Mouse (Mus musculus): ENCODE measurements around the gene Cog5.

DNA sequence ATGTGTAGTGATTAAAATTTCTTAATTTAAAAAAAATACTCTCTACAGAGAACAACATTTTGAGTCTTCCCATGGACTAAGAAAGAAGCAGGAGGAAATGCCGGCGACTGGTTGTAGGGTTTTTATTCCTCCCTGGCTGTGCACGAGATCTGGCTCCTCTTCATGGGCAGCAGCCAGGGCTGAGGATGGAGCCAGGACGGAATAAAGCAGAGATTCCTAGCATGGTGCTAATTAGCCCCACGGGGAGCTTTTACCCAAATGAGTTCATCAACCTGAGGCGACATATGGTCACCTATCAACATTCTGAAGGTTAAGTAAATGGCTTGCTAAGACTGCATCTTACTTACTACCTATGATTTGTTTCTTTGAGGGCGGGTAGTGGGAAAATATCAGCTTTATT lies 328.6 kb downstream of the Cog5 start:
- TF ChIP-seq E2F4 (IDR thresholded peaks at IDR 0.05; ENCODE audit: insufficient replicate concordance, low read depth, low read length) (no peak), CTCF (conservative IDR thresholded peaks at IDR 0.05 in 1 of 2, IDR thresholded peaks at IDR 0.05 in 1 of 2; ENCODE audit: low read depth in 2 of 2, low read length in 2 of 2) (no peak), MXI1 (IDR thresholded peaks at IDR 0.05; ENCODE audit: low read depth, low read length) (no peak), ZC3H11A (IDR thresholded peaks at IDR 0.05; ENCODE audit: low read depth, low read length) (no peak), EP300 (IDR thresholded peaks at IDR 0.05; ENCODE audit: low read length) (no peak), ELF1 (IDR thresholded peaks at IDR 0.05; ENCODE audit: low read depth, low read length) (no peak), GABPA (IDR thresholded peaks at IDR 0.05; ENCODE audit: insufficient replicate concordance, low read depth, low read length) (no peak), HCFC1 (IDR thresholded peaks at IDR 0.05; ENCODE audit: low read depth, low read length) (no peak), POLR2A (IDR thresholded peaks at IDR 0.05; ENCODE audit: low read depth, low read length) (no peak), TCF12 (IDR thresholded peaks at IDR 0.05; ENCODE audit: low read depth, low read length) (no peak)

All from CH12.LX (cell line).